Mouse (Mus musculus): Measurements from ENCODE around the gene Cd37. TPM values are rescaled to one million over a fixed set of nuclear protein-coding genes. Genes with fewer than 3 reads are reported as not detected.
A peak's percentile ranks its signal among the peaks of the same experiment; 100 is the strongest.

Gene Cd37
- total and polyA plus RNA-seq, 3 experiments: 47.3 to 167 (median 75.3) TPM

DNA sequence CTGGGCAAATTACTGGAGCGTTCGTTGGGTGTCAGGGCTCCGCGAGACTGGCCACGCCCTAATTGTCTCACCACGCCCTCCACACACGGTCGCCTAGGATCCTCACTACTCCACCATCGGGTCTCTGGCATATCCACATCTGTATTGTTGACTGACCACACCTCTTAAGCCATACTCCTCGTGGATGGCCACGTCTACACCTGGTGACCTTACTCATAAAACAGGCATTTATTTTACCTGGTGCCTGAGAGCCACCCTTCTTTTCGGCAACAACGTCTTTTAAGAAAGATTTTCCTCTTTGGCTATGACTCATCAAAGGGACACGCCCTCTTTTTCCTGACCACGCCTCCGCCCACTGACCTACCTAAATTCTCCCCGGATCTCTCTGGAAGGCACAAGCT lies 27.1 kb downstream of the Cd37 start, which contains the start of gene Dkkl1:
Gene Dkkl1 (minus strand): TSS at position 297 of the 401 bp plus-strand sequence.
- DNase-seq (ENCODE audit: low spot score): no peak
- H3K27me3 ChIP-seq (ENCODE audit: insufficient read depth, low read length): peaks cover 50% of the 10 kb centered on the region
- H3K4me3 ChIP-seq (ENCODE audit: low read depth, low read length): peak within 1 kb of the TSS; percentile 34; the same call in 1 of the 2 replicates
- H3K9me3 ChIP-seq (replicated peaks): no peaks in the 10 kb centered on the region
- H3K36me3 ChIP-seq (replicated peaks): no peaks in the 10 kb centered on the region
- ATAC-seq (ENCODE audit: extremely low read depth, insufficient number of reproducible peaks, low FRiP score, poor library complexity, severe bottlenecking): no peak
- peaks cover 11% of the 10 kb centered on the region for H3K4me1 ChIP-seq (ENCODE audit: insufficient read depth, low read depth, low read length)
- TF ChIP-seq TAL1 (conservative IDR thresholded peaks at IDR 0.05; ENCODE audit: low read depth, low read length) (no peak), GATA1 (IDR thresholded peaks at IDR 0.05; ENCODE audit: borderline replicate concordance, low read length) (no peak), POLR2AphosphoS5 (IDR thresholded peaks at IDR 0.05; ENCODE audit: insufficient replicate concordance, low read depth, low read length) (no peak), CTCF (IDR thresholded peaks at IDR 0.05; ENCODE audit: low read depth, low read length) (no peak), GATA2 (IDR thresholded peaks at IDR 0.05; ENCODE audit: borderline replicate concordance, low read depth, low read length) (no peak)

GRCm38 (mm10) chr7:45211070-45211469 lies 27.8 kb downstream of the Cd37 start:
- H3K9me3 ChIP-seq (replicated peaks): no peaks in the 10 kb centered on the region
- no peak for ATAC-seq (ENCODE audit: extremely low read depth, insufficient number of reproducible peaks, low FRiP score, poor library complexity, severe bottlenecking)
- peaks cover 45% of the 10 kb centered on the region for H3K27me3 ChIP-seq (ENCODE audit: insufficient read depth, low read length)
- TF ChIP-seq TAL1 (conservative IDR thresholded peaks at IDR 0.05; ENCODE audit: low read depth, low read length): no peak
- TF ChIP-seq CTCF (IDR thresholded peaks at IDR 0.05; ENCODE audit: low read depth, low read length): no peak
- TF ChIP-seq GATA2 (IDR thresholded peaks at IDR 0.05; ENCODE audit: borderline replicate concordance, low read depth, low read length): no peak
- TF ChIP-seq GATA1 (IDR thresholded peaks at IDR 0.05; ENCODE audit: borderline replicate concordance, low read length): no peak
- TF ChIP-seq POLR2AphosphoS5 (IDR thresholded peaks at IDR 0.05; ENCODE audit: insufficient replicate concordance, low read depth, low read length): no peak
- DNase-seq (ENCODE audit: low spot score): no peak
- H3K4me3 ChIP-seq (ENCODE audit: low read depth, low read length): no peak overlapping the region
- peaks cover 11% of the 10 kb centered on the region for H3K4me1 ChIP-seq (ENCODE audit: insufficient read depth, low read depth, low read length)
- H3K36me3 ChIP-seq (replicated peaks): no peaks in the 10 kb centered on the region

DNA sequence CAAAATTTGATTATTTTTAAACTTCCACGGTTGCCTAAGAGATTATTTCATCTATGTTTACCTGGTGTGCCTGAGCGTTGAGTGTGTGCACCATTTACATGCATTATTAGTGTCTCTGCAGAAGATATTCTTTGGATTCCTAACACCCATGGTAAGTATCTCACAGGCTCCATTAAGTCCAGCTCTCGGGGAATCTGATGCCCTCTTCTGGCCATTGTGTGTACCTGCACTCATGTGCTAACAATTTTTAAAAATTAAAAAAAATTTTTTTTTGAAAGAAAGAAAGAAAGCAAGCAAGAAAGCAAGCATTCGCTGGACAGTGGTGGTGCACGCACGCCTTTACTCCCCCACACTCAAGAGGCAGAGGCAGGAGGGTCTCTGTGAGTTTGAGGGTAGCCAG lies 30.7 kb downstream of the Cd37 start:
- no peaks in the 10 kb centered on the region for H3K36me3 ChIP-seq (replicated peaks)
- TF ChIP-seq GATA1 (IDR thresholded peaks at IDR 0.05; ENCODE audit: borderline replicate concordance, low read length): no peak
- TF ChIP-seq TAL1 (conservative IDR thresholded peaks at IDR 0.05; ENCODE audit: low read depth, low read length): no peak
- no peak for TF ChIP-seq GATA2 (IDR thresholded peaks at IDR 0.05; ENCODE audit: borderline replicate concordance, low read depth, low read length)
- no peak for TF ChIP-seq CTCF (IDR thresholded peaks at IDR 0.05; ENCODE audit: low read depth, low read length)
- no peak for TF ChIP-seq POLR2AphosphoS5 (IDR thresholded peaks at IDR 0.05; ENCODE audit: insufficient replicate concordance, low read depth, low read length)
- no peaks in the 10 kb centered on the region for H3K9me3 ChIP-seq (replicated peaks)
- H3K27me3 ChIP-seq (ENCODE audit: insufficient read depth, low read length): peaks cover 38% of the 10 kb centered on the region
- DNase-seq (ENCODE audit: low spot score) (no peak), ATAC-seq (ENCODE audit: extremely low read depth, insufficient number of reproducible peaks, low FRiP score, poor library complexity, severe bottlenecking) (no peak)
- peaks cover 11% of the 10 kb centered on the region for H3K4me1 ChIP-seq (ENCODE audit: insufficient read depth, low read depth, low read length)
- H3K4me3 ChIP-seq (ENCODE audit: low read depth, low read length): no peak overlapping the region

- Histone ChIP-seq H3K4me3 (ENCODE audit: low read depth, low read length) (no peak within 1 kb of the TSS; the same call in 1 of the 2 replicates), H3K9me3 (replicated peaks) (no peaks in the 10 kb centered on the region), H3K27me3 (ENCODE audit: insufficient read depth, low read length) (peaks cover 25% of the 10 kb centered on the region), H3K4me1 (ENCODE audit: insufficient read depth, low read depth, low read length) (no peaks in the 10 kb centered on the region), H3K36me3 (replicated peaks) (no peaks in the 10 kb centered on the region)
- ATAC-seq (ENCODE audit: extremely low read depth, insufficient number of reproducible peaks, low FRiP score, poor library complexity, severe bottlenecking): no peak
- DNase-seq (ENCODE audit: low spot score): no peak
- TF ChIP-seq TAL1 (conservative IDR thresholded peaks at IDR 0.05; ENCODE audit: low read depth, low read length): no peak
- TF ChIP-seq CTCF (IDR thresholded peaks at IDR 0.05; ENCODE audit: low read depth, low read length): no peak
- no peak for TF ChIP-seq POLR2AphosphoS5 (IDR thresholded peaks at IDR 0.05; ENCODE audit: insufficient replicate concordance, low read depth, low read length)
These were observed 34.4 kb downstream of the Cd37 start, which contains the start of gene Ccdc155 for GRCm38 (mm10) chr7:45204380-45205143. Ccdc155 (minus strand) TSS chr7:45204892.

GRCm38 (mm10) chr7:45202654-45203053 lies 36.3 kb downstream of the Cd37 start:
- DNase-seq (ENCODE audit: low spot score) (no peak), ATAC-seq (ENCODE audit: extremely low read depth, insufficient number of reproducible peaks, low FRiP score, poor library complexity, severe bottlenecking) (no peak)
- H3K4me1 ChIP-seq (ENCODE audit: insufficient read depth, low read depth, low read length): 0 out of 2 replicates have a peak, but pooled peaks cover 2% of the 10 kb centered on the region
- no peaks in the 10 kb centered on the region for H3K36me3 ChIP-seq (replicated peaks)
- H3K4me3 ChIP-seq (ENCODE audit: low read depth, low read length): no peak overlapping the region
- TF ChIP-seq TAL1 (conservative IDR thresholded peaks at IDR 0.05; ENCODE audit: low read depth, low read length) (no peak), GATA2 (IDR thresholded peaks at IDR 0.05; ENCODE audit: borderline replicate concordance, low read depth, low read length) (no peak), GATA1 (IDR thresholded peaks at IDR 0.05; ENCODE audit: borderline replicate concordance, low read length) (no peak), CTCF (IDR thresholded peaks at IDR 0.05; ENCODE audit: low read depth, low read length) (no peak), POLR2AphosphoS5 (IDR thresholded peaks at IDR 0.05; ENCODE audit: insufficient replicate concordance, low read depth, low read length) (no peak)
- H3K9me3 ChIP-seq (replicated peaks): no peaks in the 10 kb centered on the region
- H3K27me3 ChIP-seq (ENCODE audit: insufficient read depth, low read length): peaks cover 34% of the 10 kb centered on the region

GRCm38 (mm10) chr7:45198961-45199360 lies 40.0 kb downstream of the Cd37 start:
- no peak overlapping the region for H3K4me3 ChIP-seq (ENCODE audit: low read depth, low read length)
- no peaks in the 10 kb centered on the region for H3K36me3 ChIP-seq (replicated peaks)
- H3K9me3 ChIP-seq (replicated peaks): no peaks in the 10 kb centered on the region
- peaks cover 10% of the 10 kb centered on the region for H3K4me1 ChIP-seq (ENCODE audit: insufficient read depth, low read depth, low read length)
- DNase-seq (ENCODE audit: low spot score) (no peak), ATAC-seq (ENCODE audit: extremely low read depth, insufficient number of reproducible peaks, low FRiP score, poor library complexity, severe bottlenecking) (no peak)
- peaks cover 53% of the 10 kb centered on the region for H3K27me3 ChIP-seq (ENCODE audit: insufficient read depth, low read length)
- TF ChIP-seq CTCF (IDR thresholded peaks at IDR 0.05; ENCODE audit: low read depth, low read length) (no peak), POLR2AphosphoS5 (IDR thresholded peaks at IDR 0.05; ENCODE audit: insufficient replicate concordance, low read depth, low read length) (no peak), GATA2 (IDR thresholded peaks at IDR 0.05; ENCODE audit: borderline replicate concordance, low read depth, low read length) (no peak), GATA1 (IDR thresholded peaks at IDR 0.05; ENCODE audit: borderline replicate concordance, low read length) (no peak), TAL1 (conservative IDR thresholded peaks at IDR 0.05; ENCODE audit: low read depth, low read length) (no peak)
